Mouse (Mus musculus) embryonic facial prominence, embryonic 15.5 days (tissue): Measurements from ENCODE around the gene Fignl1. TPM values are rescaled to one million over a fixed set of nuclear protein-coding genes. Genes with fewer than 3 reads are reported as not detected.
A peak's percentile ranks its signal among the peaks of the same experiment; 100 is the strongest.

Source experiments
- ATAC-seq: fragments of 200-750 bp; cut with Nextera tagmentation; 2 replicates; pipeline ENCODE4 v1.8.0; 2017; ENCODE audit warnings: low read depth, moderate TSS enrichment; ENCODE audit not compliant: insufficient number of reproducible peaks, low FRiP score, low TSS enrichment
- H3K27ac ChIP-seq: fragments of 300-500 bp; sonication (generic); replicated peaks from 2 replicates; pipeline ENCODE4 v1.5.1; 2015; ENCODE audit warnings: mild to moderate bottlenecking, inconsistent platforms
- H3K27me3 ChIP-seq: fragments of 300-500 bp; sonication (generic); 2 replicates; pipeline ENCODE4 v1.6.1; 2015; ENCODE audit warnings: inconsistent platforms
- H3K36me3 ChIP-seq: fragments of 300-500 bp; sonication (generic); 2 replicates; pipeline ENCODE4 v1.6.1; 2015; ENCODE audit warnings: mild to moderate bottlenecking, inconsistent platforms
- H3K4me1 ChIP-seq: fragments of 300-500 bp; sonication (generic); 2 replicates; pipeline ENCODE4 v1.6.1; 2015; ENCODE audit warnings: inconsistent platforms
- H3K4me2 ChIP-seq: fragments of 300-500 bp; sonication (generic); replicated peaks from 2 replicates; pipeline ENCODE4 v1.6.1; 2015; ENCODE audit warnings: mild to moderate bottlenecking, inconsistent platforms
- H3K4me3 ChIP-seq: fragments of 300-500 bp; sonication (generic); replicated peaks from 2 replicates; pipeline ENCODE4 v1.5.1; 2015; ENCODE audit warnings: mild to moderate bottlenecking, inconsistent platforms
- H3K9ac ChIP-seq: fragments of 300-500 bp; sonication (generic); 2 replicates; pipeline ENCODE4 v1.6.1; 2015; ENCODE audit warnings: inconsistent platforms
- H3K9me3 ChIP-seq: fragments of 300-500 bp; sonication (generic); replicated peaks from 2 replicates; pipeline ENCODE4 v1.6.1; 2016; ENCODE audit warnings: inconsistent platforms
- WGBS: fragments of 180-500 bp; shearing (Covaris S2); methylation state at CpG from one replicate; pipeline ENCODE4 v1.1.7; 2015; 5-methylcytosine and 5-hydroxymethylcytosine counted together
- polyA plus RNA-seq: library from polyadenylated mRNA; unstranded; fragments of >200 nt; fragmentation: Nextera tagmentation; extraction: Ambion mirVana; gene quantifications from 2 replicates; pipeline ENCODE4 v1.2.1, GENCODE M21; 2015

The Fignl1 gene
- polyA plus RNA-seq, 1 experiment from 2014 or later = 43.1 TPM

GRCm38 (mm10) chr11:11822181-11823095 lies 13.7 kb upstream of the Fignl1 start:
- H3K9me3 ChIP-seq = no peaks in the 10 kb centered on the region
- no peak overlapping the region for H3K9ac ChIP-seq
- no peaks in the 10 kb centered on the region for H3K27me3 ChIP-seq
- 15% methylated on average over 20 of the region's 20 CpGs for WGBS
- no peaks in the 10 kb centered on the region for H3K36me3 ChIP-seq
- peak overlapping the region; percentile 95 for H3K27ac ChIP-seq
- no peak overlapping the region for H3K4me3 ChIP-seq
- H3K4me2 ChIP-seq = peak overlapping the region; percentile 27; the same call in 1 of the 2 replicates
- H3K4me1 ChIP-seq = peaks cover 55% of the 10 kb centered on the region
- no peak for ATAC-seq

GRCm38 (mm10) chr11:11821387-11821975 lies 12.7 kb upstream of the Fignl1 start:
- no peak overlapping the region for H3K9ac ChIP-seq
- H3K4me1 ChIP-seq = peaks cover 55% of the 10 kb centered on the region
- H3K36me3 ChIP-seq = no peaks in the 10 kb centered on the region
- 7% methylated on average over 16 of the region's 16 CpGs for WGBS
- H3K27ac ChIP-seq = peak overlapping the region; percentile 95
- no peaks in the 10 kb centered on the region for H3K27me3 ChIP-seq
- ATAC-seq = peak; percentile 64
- peak overlapping the region; percentile 27; the same call in 1 of the 2 replicates for H3K4me2 ChIP-seq
- H3K9me3 ChIP-seq = no peaks in the 10 kb centered on the region
- no peak overlapping the region for H3K4me3 ChIP-seq

GRCm38 (mm10) chr11:11820737-11821136 lies 12.0 kb upstream of the Fignl1 start:
- 27% methylated on average over 3 of the region's 3 CpGs for WGBS
- peak; percentile 30 for ATAC-seq
- Histone ChIP-seq H3K27me3 (no peaks in the 10 kb centered on the region), H3K36me3 (no peaks in the 10 kb centered on the region), H3K9ac (no peak overlapping the region), H3K4me1 (peaks cover 50% of the 10 kb centered on the region), H3K4me2 (no peak overlapping the region), H3K9me3 (no peaks in the 10 kb centered on the region), H3K4me3 (no peak overlapping the region), H3K27ac (peak overlapping the region; percentile 95)

- ATAC-seq = peak; percentile 52
- Histone ChIP-seq H3K4me1 (peaks cover 45% of the 10 kb centered on the region), H3K36me3 (no peaks in the 10 kb centered on the region), H3K27ac (peak overlapping the region; percentile 95), H3K9me3 (no peaks in the 10 kb centered on the region), H3K27me3 (no peaks in the 10 kb centered on the region), H3K9ac (no peak overlapping the region), H3K4me2 (no peak overlapping the region), H3K4me3 (no peak overlapping the region)
- WGBS = 0% methylated on average over 2 of the region's 2 CpGs
Observed at GRCm38 (mm10) chr11:11820251-11820650, 11.5 kb upstream of the Fignl1 start.

DNA sequence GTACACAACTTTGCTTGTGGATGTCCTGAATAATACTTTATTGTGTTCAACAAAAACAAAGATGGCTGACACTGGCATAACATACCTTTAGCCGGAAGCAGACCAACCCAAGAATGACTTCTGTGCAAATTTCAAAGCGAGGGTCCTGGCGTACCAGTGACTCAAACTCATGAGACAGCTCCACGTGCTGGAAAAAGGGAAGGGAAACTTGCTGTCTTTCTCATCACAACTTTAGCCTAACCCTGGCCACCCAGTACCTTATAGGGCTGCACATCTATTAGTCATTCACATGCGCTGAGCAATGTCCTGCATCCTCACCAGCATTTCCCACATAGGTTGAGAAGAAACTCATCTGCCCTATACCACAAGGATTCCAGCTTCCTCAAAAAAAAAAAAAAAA lies 10.4 kb upstream of the Fignl1 start:
- no peak overlapping the region for H3K9ac ChIP-seq
- no peak for ATAC-seq
- 93% methylated on average over 5 of the region's 5 CpGs for WGBS

DNA sequence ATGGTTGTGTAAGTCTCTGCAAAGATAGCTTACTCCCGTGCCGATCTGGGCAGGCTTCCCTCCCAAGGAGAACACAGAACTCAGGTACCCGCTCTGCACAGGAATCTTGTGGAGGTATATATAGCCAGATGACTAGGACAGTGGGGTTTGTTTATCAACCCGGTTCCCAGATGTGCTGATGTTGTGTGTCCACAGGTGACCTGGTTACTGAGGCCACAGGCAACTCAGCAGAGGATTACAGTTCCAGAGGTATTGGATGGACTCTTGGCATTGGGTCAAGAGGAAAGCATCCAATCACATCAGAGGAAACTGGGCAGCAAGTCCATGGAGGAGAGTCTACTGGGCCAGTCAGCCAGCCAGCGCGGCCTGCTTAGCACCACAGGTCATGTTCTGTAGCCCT lies 10.0 kb upstream of the Fignl1 start:
- WGBS = 73% methylated on average over 6 of the region's 6 CpGs
- H3K4me1 ChIP-seq = peaks cover 32% of the 10 kb centered on the region
- H3K4me2 ChIP-seq = no peak overlapping the region
- no peak overlapping the region for H3K4me3 ChIP-seq
- no peaks in the 10 kb centered on the region for H3K27me3 ChIP-seq
- no peaks in the 10 kb centered on the region for H3K9me3 ChIP-seq
- no peak overlapping the region for H3K9ac ChIP-seq
- H3K27ac ChIP-seq = no peak overlapping the region
- no peaks in the 10 kb centered on the region for H3K36me3 ChIP-seq
- ATAC-seq = no peak

More for the DNA sequence above, 10.4 kb upstream of the Fignl1 start:
- H3K9me3 ChIP-seq = no peaks in the 10 kb centered on the region
- H3K27ac ChIP-seq = no peak overlapping the region
- H3K36me3 ChIP-seq = no peaks in the 10 kb centered on the region
- no peaks in the 10 kb centered on the region for H3K27me3 ChIP-seq
- peaks cover 36% of the 10 kb centered on the region for H3K4me1 ChIP-seq
- no peak overlapping the region for H3K4me3 ChIP-seq
- no peak overlapping the region for H3K4me2 ChIP-seq

DNA sequence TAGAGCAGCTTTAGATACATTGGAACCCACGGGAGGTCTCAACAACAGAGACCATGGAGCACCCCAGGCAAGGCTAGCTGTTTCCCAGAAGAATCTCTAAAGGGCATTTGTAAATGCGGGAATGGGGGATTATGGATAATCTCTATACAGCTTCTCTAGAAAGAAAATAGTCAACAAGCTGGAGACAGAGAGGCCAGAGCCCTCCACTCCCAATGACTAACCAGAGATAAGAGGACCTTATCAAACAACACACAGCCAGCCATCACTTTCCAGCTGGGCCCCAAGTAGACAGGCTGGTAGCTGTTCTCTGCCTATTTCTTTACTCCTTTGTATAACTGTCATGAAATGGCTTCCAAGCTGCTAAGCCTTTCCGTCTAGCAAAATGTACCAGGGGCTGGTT lies 7.0 kb upstream of the Fignl1 start:
- no peak for ATAC-seq
- H3K4me2 ChIP-seq = no peak overlapping the region
- no peak overlapping the region for H3K27ac ChIP-seq
- H3K4me3 ChIP-seq = no peak overlapping the region
- H3K36me3 ChIP-seq = no peaks in the 10 kb centered on the region
- H3K9ac ChIP-seq = no peak overlapping the region
- no peaks in the 10 kb centered on the region for H3K27me3 ChIP-seq
- WGBS = 71% methylated on average over 3 of the region's 3 CpGs
- no peaks in the 10 kb centered on the region for H3K9me3 ChIP-seq
- H3K4me1 ChIP-seq = peaks cover 5% of the 10 kb centered on the region

DNA sequence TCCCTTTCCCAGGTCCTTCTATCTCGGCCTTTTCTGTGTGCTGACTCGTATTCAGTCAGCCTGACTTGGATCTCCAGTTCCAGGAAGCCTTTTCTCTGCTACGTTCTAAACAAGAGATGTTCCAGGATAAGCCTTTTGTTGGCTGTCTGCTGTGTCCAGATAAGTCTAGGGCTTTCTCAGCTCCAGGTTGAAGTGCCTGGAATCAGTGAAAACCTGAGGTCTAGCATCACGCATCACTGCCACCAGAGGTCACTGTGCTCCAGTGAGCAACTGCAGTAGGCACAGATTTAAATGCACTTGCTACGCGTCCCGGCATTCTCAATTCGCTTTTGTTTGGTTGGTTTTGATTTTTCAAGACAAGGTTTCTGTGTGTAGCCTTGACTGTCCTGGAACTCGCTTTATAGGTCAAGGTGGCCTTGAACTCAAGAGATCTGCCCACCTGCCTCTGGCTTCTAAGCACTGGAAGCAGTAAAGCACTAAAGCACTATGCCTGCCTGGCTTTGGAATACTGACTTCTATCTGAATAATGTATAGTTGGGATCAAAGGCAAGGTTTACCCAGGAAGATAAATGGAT lies 3.2 kb upstream of the Fignl1 start:
- ATAC-seq = no peak
- Histone ChIP-seq H3K4me2 (peak overlapping the region; percentile 18; the same call in 1 of the 2 replicates), H3K27ac (no peak overlapping the region), H3K36me3 (no peaks in the 10 kb centered on the region), H3K9ac (no peak overlapping the region), H3K27me3 (no peaks in the 10 kb centered on the region), H3K4me1 (peaks cover 9% of the 10 kb centered on the region), H3K4me3 (no peak overlapping the region), H3K9me3 (no peaks in the 10 kb centered on the region)
- WGBS = 21% methylated on average over 9 of the region's 9 CpGs

GRCm38 (mm10) chr11:11809404-11810175 lies 828 bp upstream of the Fignl1 start:
- H3K36me3 ChIP-seq = peaks cover 4% of the 10 kb centered on the region; the same call in 1 of the 2 replicates
- WGBS = 8% methylated on average over 11 of the region's 11 CpGs

DNA sequence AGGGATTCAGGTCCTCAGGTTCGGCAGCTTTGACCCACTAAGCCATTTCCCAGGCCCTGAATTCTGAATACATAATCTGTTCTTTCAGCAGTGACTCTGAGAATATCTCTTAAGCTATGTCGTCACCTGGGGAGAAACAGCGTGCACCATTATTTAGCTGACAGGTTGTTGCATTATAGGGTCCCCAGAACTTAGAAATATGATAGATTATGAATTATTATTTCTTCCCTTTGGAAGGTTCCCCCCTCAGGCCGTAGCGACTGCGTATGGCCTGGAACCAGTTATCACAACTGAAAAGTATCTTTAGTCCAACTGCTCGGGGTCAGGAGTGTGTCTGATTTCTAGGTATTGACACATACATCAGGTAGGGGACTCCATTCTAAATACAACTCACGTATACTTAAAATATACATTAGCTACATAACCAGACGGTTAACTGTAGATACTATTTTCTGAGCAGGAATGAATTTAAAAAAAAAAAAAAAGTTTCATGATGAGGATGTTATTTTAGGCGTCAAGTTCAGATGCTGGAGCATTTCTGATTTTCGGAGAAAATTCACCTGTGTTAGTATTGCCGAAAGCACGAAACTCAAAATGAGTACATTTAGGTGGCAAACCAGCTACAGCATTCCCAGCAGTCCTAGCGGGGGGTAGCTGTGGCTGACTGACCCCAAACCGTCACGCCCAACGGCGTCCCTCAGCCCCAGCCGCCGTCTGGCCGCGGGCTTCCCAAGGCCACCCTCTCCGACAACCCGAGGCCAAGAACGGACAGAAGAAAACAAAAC lies 535 bp downstream of the Fignl1 start:
- peaks cover 8% of the 10 kb centered on the region for H3K36me3 ChIP-seq
- WGBS = 7% methylated on average over 25 of the region's 25 CpGs
- peak overlapping the region; percentile 82 for H3K9ac ChIP-seq
- H3K9me3 ChIP-seq = no peaks in the 10 kb centered on the region
- peak overlapping the region; percentile 83 for H3K4me2 ChIP-seq
- ATAC-seq = peak; percentile 75
- peak overlapping the region; percentile 99 for H3K27ac ChIP-seq
- peak overlapping the region; percentile 82 for H3K4me3 ChIP-seq
- peaks cover 9% of the 10 kb centered on the region for H3K4me1 ChIP-seq
- H3K27me3 ChIP-seq = no peaks in the 10 kb centered on the region

More at GRCm38 (mm10) chr11:11809404-11810175, 828 bp upstream of the Fignl1 start:
- 0 out of 2 replicates have a peak, but pooled peaks have one; percentile 17 for ATAC-seq
- Histone ChIP-seq H3K27ac (peak overlapping the region; percentile 99), H3K4me2 (peak overlapping the region; percentile 83), H3K4me1 (peaks cover 9% of the 10 kb centered on the region), H3K27me3 (no peaks in the 10 kb centered on the region), H3K9ac (peak overlapping the region; percentile 82), H3K4me3 (peak overlapping the region; percentile 82), H3K9me3 (no peaks in the 10 kb centered on the region)
